Mouse (Mus musculus) MEL (cell line): ENCODE data around the gene Bcl7c. TPM values are rescaled to one million over a fixed set of nuclear protein-coding genes. Genes with fewer than 3 reads are reported as not detected.

Experiments
- DNase-seq: peaks from one replicate; pipeline ENCODE4 v3.0.0; 2011; ENCODE audit warnings: low read depth, low spot score
- H3K27ac ChIP-seq: 2 replicates; pipeline ENCODE4 v1.5.1; 2012; ENCODE audit warnings: low read depth, mild to moderate bottlenecking, control low read depth, low read length, moderate library complexity; ENCODE audit not compliant: control insufficient read depth
- H3K27me3 ChIP-seq, 2 experiments: fragments of 150-350 bp in 1 of 2; sonication (generic) in 1 of 2; 2 replicates each; pipeline ENCODE4 v1.6.1; 2012; ENCODE audit warnings: low read length in 2 of 2, mild to moderate bottlenecking in 2 of 2, improper control_type of control experiment in 1 of 2, moderate library complexity in 1 of 2; ENCODE audit not compliant: insufficient read depth in 2 of 2, control insufficient read depth in 1 of 2
- H3K36me3 ChIP-seq, 2 experiments: 2 replicates each; pipeline ENCODE4 v1.6.1; 2012 to 2014; ENCODE audit warnings: low read length in 2 of 2, improper control_type of control experiment in 1 of 2, inconsistent platforms in 1 of 2, mild to moderate bottlenecking in 1 of 2; ENCODE audit not compliant: insufficient read depth in 2 of 2, control insufficient read depth in 1 of 2
- H3K4me1 ChIP-seq, 2 experiments: fragments of 150-350 bp in 1 of 2; sonication (generic) in 1 of 2; 2 replicates each; pipeline ENCODE4 v1.6.1; 2012; ENCODE audit warnings: low read length in 2 of 2, improper control_type of control experiment in 1 of 2, mild to moderate bottlenecking in 1 of 2; ENCODE audit not compliant: insufficient read depth in 2 of 2, control insufficient read depth in 1 of 2
- H3K4me3 ChIP-seq, 2 experiments: fragments of 150-350 bp in 1 of 2; sonication (generic) in 1 of 2; 2 replicates each; pipeline ENCODE4 v1.5.1; 2012; ENCODE audit warnings: low read depth in 2 of 2, low read length in 2 of 2, mild to moderate bottlenecking in 2 of 2, moderate library complexity in 2 of 2, control low read depth in 1 of 2, improper control_type of control experiment in 1 of 2; ENCODE audit not compliant: control insufficient read depth in 1 of 2, insufficient read depth in 1 of 2
- H3K79me2 ChIP-seq: 2 replicates; pipeline ENCODE4 v1.6.1; 2012; ENCODE audit warnings: mild to moderate bottlenecking, low read length, moderate library complexity; ENCODE audit not compliant: control insufficient read depth, poor library complexity, insufficient read depth
- H3K9ac ChIP-seq: 2 replicates; pipeline ENCODE4 v1.6.1; 2012; ENCODE audit warnings: low read depth, mild to moderate bottlenecking, control low read depth, low read length, moderate library complexity; ENCODE audit not compliant: control insufficient read depth, poor library complexity, severe bottlenecking
- H3K9me3 ChIP-seq: fragments of 150-350 bp; sonication (generic); replicated peaks from 2 replicates; pipeline ENCODE4 v1.6.1; 2012; ENCODE audit warnings: mild to moderate bottlenecking, low read length, improper control_type of control experiment, moderate library complexity; ENCODE audit not compliant: insufficient read depth
- BHLHE40 ChIP-seq: IDR thresholded peaks from 2 replicates; pipeline ENCODE4 v1.6.1; 2012; ENCODE audit warnings: low read depth, mild to moderate bottlenecking, inconsistent platforms, low read length, improper control_type of control experiment, borderline replicate concordance
- CTCF ChIP-seq, 3 experiments: IDR thresholded peaks in 2 of 3; conservative IDR thresholded peaks in 1 of 3; 2 replicates each; pipeline ENCODE4 v1.5.1; 2011 to 2012; ENCODE audit warnings: low read length in 3 of 3, low read depth in 2 of 3, mild to moderate bottlenecking in 2 of 3, improper control_type of control experiment in 1 of 3, inconsistent platforms in 1 of 3, mixed read lengths in 1 of 3, moderate library complexity in 1 of 3; ENCODE audit not compliant: control insufficient read depth in 1 of 3, insufficient read depth in 1 of 3, poor library complexity in 1 of 3, severe bottlenecking in 1 of 3
- E2F4 ChIP-seq: IDR thresholded peaks from 2 replicates; pipeline ENCODE4 v1.6.1; 2011; ENCODE audit warnings: low read depth, low read length, improper control_type of control experiment, borderline replicate concordance
- ELF1 ChIP-seq: IDR thresholded peaks from 2 replicates; pipeline ENCODE4 v1.6.1; 2014; ENCODE audit warnings: low read depth, mild to moderate bottlenecking, inconsistent platforms, low read length, improper control_type of control experiment, moderate library complexity
- EP300 ChIP-seq, 2 experiments: IDR thresholded peaks; 2 replicates each; pipeline ENCODE4 v1.6.1; 2011; ENCODE audit warnings: improper control_type of control experiment in 2 of 2, low read length in 2 of 2, low read depth in 1 of 2, mild to moderate bottlenecking in 1 of 2
- ETS1 ChIP-seq: IDR thresholded peaks from 2 replicates; pipeline ENCODE4 v1.6.1; 2012; ENCODE audit warnings: low read depth, mild to moderate bottlenecking, inconsistent platforms, low read length, improper control_type of control experiment, moderate library complexity
- GATA1 ChIP-seq: IDR thresholded peaks from 2 replicates; pipeline ENCODE4 v1.6.1; 2011; ENCODE audit warnings: low read depth, low read length, improper control_type of control experiment
- HCFC1 ChIP-seq: IDR thresholded peaks from 2 replicates; pipeline ENCODE4 v1.6.1; 2012; ENCODE audit warnings: low read depth, mild to moderate bottlenecking, inconsistent platforms, low read length, improper control_type of control experiment, moderate library complexity
- KAT2A ChIP-seq: conservative IDR thresholded peaks from 2 replicates; pipeline ENCODE4 v1.6.1; 2012; ENCODE audit warnings: low read depth, low read length, improper control_type of control experiment, inconsistent platforms
- MAFK ChIP-seq: IDR thresholded peaks from 2 replicates; pipeline ENCODE4 v1.6.1; 2011; ENCODE audit warnings: low read depth, mild to moderate bottlenecking, low read length, improper control_type of control experiment, borderline replicate concordance
- MAX ChIP-seq: IDR thresholded peaks from 2 replicates; pipeline ENCODE4 v1.6.1; 2011; ENCODE audit warnings: low read length, improper control_type of control experiment
- MYB ChIP-seq: IDR thresholded peaks from 2 replicates; pipeline ENCODE4 v1.6.1; 2011; ENCODE audit warnings: mild to moderate bottlenecking, low read depth, low read length, improper control_type of control experiment
- RAD21 ChIP-seq: IDR thresholded peaks from 2 replicates; pipeline ENCODE4 v1.6.1; 2011; ENCODE audit warnings: mild to moderate bottlenecking, low read depth, low read length, improper control_type of control experiment
- RCOR1 ChIP-seq: IDR thresholded peaks from 2 replicates; pipeline ENCODE4 v1.6.1; 2012; ENCODE audit warnings: low read depth, mild to moderate bottlenecking, inconsistent platforms, low read length, improper control_type of control experiment
- SMC3 ChIP-seq: IDR thresholded peaks from 2 replicates; pipeline ENCODE4 v1.6.1; 2011; ENCODE audit warnings: low read depth, low read length, improper control_type of control experiment
- TAL1 ChIP-seq: IDR thresholded peaks from 2 replicates; pipeline ENCODE4 v1.6.1; 2012; ENCODE audit warnings: mild to moderate bottlenecking, inconsistent platforms, low read length, moderate library complexity, mixed read lengths
- TCF12 ChIP-seq: IDR thresholded peaks from 2 replicates; pipeline ENCODE4 v1.6.1; 2014; ENCODE audit warnings: low read depth, mild to moderate bottlenecking, inconsistent platforms, low read length, improper control_type of control experiment, moderate library complexity
- UBTF ChIP-seq: IDR thresholded peaks from 2 replicates; pipeline ENCODE4 v1.6.1; 2012; ENCODE audit warnings: low read depth, mild to moderate bottlenecking, inconsistent platforms, low read length, improper control_type of control experiment, moderate library complexity, borderline replicate concordance; ENCODE audit not compliant: insufficient read depth
- ZC3H11A ChIP-seq: IDR thresholded peaks from 2 replicates; pipeline ENCODE4 v1.6.1; 2012; ENCODE audit warnings: low read depth, mild to moderate bottlenecking, inconsistent platforms, low read length, improper control_type of control experiment
- ZNF384 ChIP-seq: IDR thresholded peaks from 2 replicates; pipeline ENCODE4 v1.6.1; 2012; ENCODE audit warnings: low read depth, mild to moderate bottlenecking, inconsistent platforms, low read length, improper control_type of control experiment
- polyA plus RNA-seq, 2 experiments: library from polyadenylated mRNA; stranded (reverse) in 1 of 2; unstranded in 1 of 2; fragments of >175 nt in 1 of 2; fragments of >200 nt in 1 of 2; gene quantifications; 2 replicates each; pipeline versions ENCODE4 v1.2.1 to v1.2.4; 2012; ENCODE audit warnings: low replicate concordance in 2 of 2, low read depth in 1 of 2; ENCODE audit not compliant: insufficient read length in 2 of 2, insufficient read depth in 1 of 2, missing spikeins in 1 of 2
- total RNA-seq: library from RNA; depleted of rRNA; stranded (reverse); fragments of 300-350 nt; gene quantifications from 2 replicates; pipeline ENCODE4 v1.2.3, GENCODE M21; 2012

The Bcl7c gene
- total and polyA plus RNA-seq, 3 experiments = 72.4 to 98.4 TPM; not detected in 1

DNA sequence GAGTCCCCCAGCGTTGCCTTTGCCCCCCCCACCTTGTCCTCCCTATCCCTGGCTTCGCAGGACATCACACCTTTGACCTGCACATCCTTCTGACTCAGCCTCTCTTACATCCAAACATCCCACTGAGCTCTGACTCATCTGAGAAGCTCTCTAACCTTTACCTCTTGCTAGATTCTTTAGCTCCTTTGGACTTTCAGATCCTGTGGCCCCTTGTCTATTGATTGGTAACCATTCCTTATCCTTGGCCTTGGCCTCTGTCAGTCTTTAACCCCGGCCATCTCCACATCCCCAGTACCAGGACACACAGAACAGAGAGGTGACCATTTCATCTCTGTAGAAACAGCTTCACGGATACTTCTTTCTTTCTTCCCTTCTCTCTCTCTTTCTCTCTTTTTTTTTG lies 21.4 kb upstream of the Bcl7c start:
- Histone ChIP-seq H3K9me3 (no peaks in the 10 kb centered on the region), H3K79me2 (no peaks in the 10 kb centered on the region), H3K27me3 (no peaks in the 10 kb centered on the region), H3K36me3 (no peaks in the 10 kb centered on the region), H3K4me3 (no peak overlapping the region), H3K9ac (no peak overlapping the region), H3K27ac (no peak overlapping the region), H3K4me1 (no peaks in the 10 kb centered on the region)
- DNase-seq = no peak
- TF ChIP-seq GATA1 (no peak), MYB (no peak), SMC3 (no peak), TAL1 (no peak), KAT2A (no peak), BHLHE40 (no peak), EP300 (IDR thresholded peaks at IDR 0.05; ENCODE audit: low read depth in 1 of 2, low read length in 2 of 2) (no peak), MAX (no peak), MAFK (no peak)

DNA sequence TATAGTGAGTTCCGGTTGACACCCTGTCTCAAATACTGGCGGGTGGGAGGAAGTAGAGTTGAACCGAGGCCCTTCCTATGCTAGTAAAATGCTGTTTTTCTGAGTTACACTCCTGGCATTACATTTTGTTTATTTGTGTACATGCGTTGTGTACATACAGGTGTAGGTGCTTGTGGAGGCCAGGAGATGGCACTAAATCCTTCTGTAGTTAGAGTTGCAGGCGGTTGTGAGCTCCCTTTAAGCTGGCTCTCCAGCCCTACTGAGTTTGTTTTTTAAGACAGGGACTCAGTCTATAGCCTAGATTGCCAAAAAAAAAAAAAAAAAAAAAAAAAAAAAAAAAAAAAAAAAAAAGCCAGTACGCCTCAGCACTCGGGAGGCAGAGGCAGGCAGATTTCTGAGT lies 19.2 kb upstream of the Bcl7c start:
- Histone ChIP-seq H3K36me3 (no peaks in the 10 kb centered on the region; a peak in 1 of 4 replicates), H3K79me2 (no peaks in the 10 kb centered on the region), H3K27me3 (no peaks in the 10 kb centered on the region), H3K4me1 (no peaks in the 10 kb centered on the region), H3K4me3 (no peak overlapping the region), H3K27ac (no peak overlapping the region), H3K9ac (no peak overlapping the region), H3K9me3 (no peaks in the 10 kb centered on the region)
- TF ChIP-seq ZNF384 = peak; percentile 54
- TF ChIP-seq RAD21 = peak; percentile 56
- no peak for TF ChIP-seq BHLHE40
- TF ChIP-seq ZC3H11A = peak; percentile 45
- peak; percentile 18 to 58 (median 37); a peak in 5 of 6 replicates for TF ChIP-seq CTCF (IDR thresholded peaks at IDR 0.05 in 2 of 3, conservative IDR thresholded peaks at IDR 0.05 in 1 of 3; ENCODE audit: control insufficient read depth in 1 of 3, insufficient read depth in 1 of 3, low read depth in 2 of 3, low read length in 3 of 3, poor library complexity in 1 of 3, severe bottlenecking in 1 of 3)
- peak; percentile 64 for TF ChIP-seq SMC3
- no peak for TF ChIP-seq ELF1
- no peak for TF ChIP-seq ETS1
- DNase-seq = peak; percentile 54

DNA sequence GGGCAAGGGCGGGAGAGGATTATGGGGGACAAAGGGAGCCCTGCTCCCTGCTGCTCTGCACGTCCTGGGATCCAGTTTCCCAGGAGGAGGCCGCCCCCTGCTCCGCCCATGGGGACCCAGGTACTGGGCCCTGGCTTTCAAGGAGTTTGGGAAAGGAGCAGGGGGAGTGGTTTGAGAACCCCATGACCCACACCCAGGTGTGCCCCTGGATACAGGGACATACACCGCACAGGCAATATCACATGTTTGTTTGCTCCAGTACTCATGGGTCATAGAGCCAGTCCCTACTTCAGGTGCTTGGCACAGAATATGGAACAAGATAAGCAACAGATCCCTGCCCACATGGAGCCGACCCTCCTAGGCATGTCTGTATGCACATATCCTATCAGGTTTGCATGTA lies 17.2 kb upstream of the Bcl7c start:
- no peaks in the 10 kb centered on the region; a peak in 1 of 4 replicates for H3K36me3 ChIP-seq
- TF ChIP-seq E2F4 (no peak), CTCF (IDR thresholded peaks at IDR 0.05 in 2 of 3, conservative IDR thresholded peaks at IDR 0.05 in 1 of 3; ENCODE audit: control insufficient read depth in 1 of 3, insufficient read depth in 1 of 3, low read depth in 2 of 3, low read length in 3 of 3, poor library complexity in 1 of 3, severe bottlenecking in 1 of 3) (no peak), HCFC1 (no peak), RCOR1 (no peak), TCF12 (no peak), UBTF (no peak)
- no peaks in the 10 kb centered on the region for H3K4me1 ChIP-seq
- no peaks in the 10 kb centered on the region for H3K79me2 ChIP-seq
- H3K9me3 ChIP-seq = no peaks in the 10 kb centered on the region
- no peak for DNase-seq
- no peak overlapping the region for H3K4me3 ChIP-seq
- no peaks in the 10 kb centered on the region for H3K27me3 ChIP-seq
- H3K9ac ChIP-seq = no peak overlapping the region
- no peak overlapping the region for H3K27ac ChIP-seq
